Mouse (Mus musculus): ENCODE measurements at regions not wholly inside any gene's neighbourhood (a gene's known extent, or its start where the extent isn't known, plus 50 kb on each side); places are given as distances from the start of the nearest gene placed in this dataset.

DNA sequence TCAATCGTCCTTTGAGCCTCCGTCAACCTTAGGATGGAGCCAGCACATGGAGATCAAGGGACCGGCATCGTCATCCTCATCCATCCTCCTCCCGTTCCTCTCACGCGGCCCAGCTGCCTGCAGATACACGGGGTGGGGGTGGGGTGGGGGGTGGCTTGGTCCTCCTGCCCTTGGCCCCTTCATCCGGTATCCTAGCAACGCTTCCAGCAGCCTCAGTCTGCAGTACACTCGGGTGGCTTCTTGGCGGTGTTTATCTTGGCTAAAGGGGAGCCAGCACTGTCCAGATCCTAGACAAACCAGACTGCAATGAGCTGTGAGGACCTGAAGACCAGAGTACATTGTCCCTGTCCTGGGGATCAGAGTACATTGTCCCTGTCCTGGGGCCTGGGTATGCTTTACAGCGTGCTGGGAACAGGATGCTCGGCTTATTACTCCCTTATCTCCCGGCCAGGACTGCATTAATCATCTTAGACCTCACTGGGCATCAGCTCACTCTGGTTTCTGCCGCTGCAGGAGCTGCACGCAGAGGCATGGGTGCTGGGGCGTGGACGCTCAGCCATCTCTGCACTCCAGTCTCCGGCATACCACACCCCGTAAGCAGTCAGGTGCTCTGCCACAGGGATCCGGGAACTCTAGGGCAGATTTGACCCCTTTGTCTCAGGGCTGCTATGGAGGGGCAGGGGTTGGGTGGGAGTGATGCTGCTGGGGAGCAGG, 219.7 kb upstream of the Kcnab2 start:
- TF ChIP-seq CTCF (IDR thresholded peaks at IDR 0.05; ENCODE audit: extremely low read depth, insufficient read length, insufficient replicate concordance, low read depth, low read length), result no peak
- no peak for TF ChIP-seq POLR2A (IDR thresholded peaks at IDR 0.05; ENCODE audit: low read depth, low read length)
- H3K36me3 ChIP-seq (ENCODE audit: control insufficient read depth, insufficient read depth, low read length), result no peaks in the 10 kb centered on the region
- H3K4me1 ChIP-seq (ENCODE audit: control insufficient read depth, insufficient read depth, insufficient read length, low read length), result no peaks in the 10 kb centered on the region
- no peak overlapping the region for H3K27ac ChIP-seq (ENCODE audit: insufficient read depth, low read depth, low read length)
- no peak overlapping the region for H3K4me3 ChIP-seq (ENCODE audit: low read depth, low read length)
- no peaks in the 10 kb centered on the region for H3K27me3 ChIP-seq (ENCODE audit: control insufficient read depth, insufficient read depth, low read length)
- WGBS, result 23% methylated on average over 22 of the region's 22 CpGs

DNA sequence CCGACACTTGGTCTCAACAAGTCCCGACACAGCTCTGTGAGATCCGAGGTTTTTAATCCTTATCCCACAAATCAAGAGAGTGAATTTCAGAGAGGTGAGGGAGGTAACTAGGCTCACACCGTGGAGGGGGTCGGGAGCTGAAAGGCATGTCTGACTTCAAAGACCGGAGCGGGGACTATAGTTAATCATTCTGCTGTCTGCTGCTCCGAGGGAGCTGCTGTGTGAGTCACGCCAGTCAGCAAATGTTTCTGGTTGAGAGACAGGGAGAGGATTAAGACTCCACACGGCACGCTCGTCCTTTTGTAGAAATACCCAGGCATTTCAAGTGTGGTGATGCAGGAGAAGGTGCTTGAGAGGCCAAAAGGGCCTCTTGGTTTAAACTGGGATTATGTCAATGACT, 214.1 kb upstream of the Kcnab2 start:
- Histone ChIP-seq H3K36me3 (ENCODE audit: control insufficient read depth, insufficient read depth, low read length) (no peaks in the 10 kb centered on the region), H3K27ac (ENCODE audit: insufficient read depth, low read depth, low read length) (no peak overlapping the region), H3K4me1 (ENCODE audit: control insufficient read depth, insufficient read depth, insufficient read length, low read length) (no peaks in the 10 kb centered on the region), H3K27me3 (ENCODE audit: control insufficient read depth, insufficient read depth, low read length) (no peaks in the 10 kb centered on the region), H3K4me3 (ENCODE audit: low read depth, low read length) (no peak overlapping the region)
- TF ChIP-seq POLR2A (IDR thresholded peaks at IDR 0.05; ENCODE audit: low read depth, low read length) (no peak), CTCF (IDR thresholded peaks at IDR 0.05; ENCODE audit: extremely low read depth, insufficient read length, insufficient replicate concordance, low read depth, low read length) (no peak)
- 34% methylated on average over 12 of the region's 12 CpGs for WGBS

DNA sequence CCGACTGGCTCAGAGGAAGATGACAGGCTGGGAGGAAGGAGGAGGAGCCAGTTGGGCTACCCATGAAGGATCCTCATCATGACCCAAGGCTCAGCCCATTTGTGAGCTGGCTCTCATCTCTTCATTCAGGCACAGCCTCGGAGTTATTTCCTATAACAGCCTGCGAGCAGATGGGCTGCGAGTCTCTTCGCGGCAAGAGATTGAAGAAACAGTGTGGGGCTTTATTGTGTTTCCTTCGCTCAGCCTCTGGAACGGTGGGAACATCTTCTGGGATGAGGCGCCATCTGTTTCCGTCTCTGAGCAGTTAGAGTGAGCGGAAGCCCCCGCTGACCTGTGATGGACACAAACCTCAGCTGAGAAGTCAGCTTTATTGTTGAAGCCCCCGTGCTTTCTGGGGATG, 213.6 kb upstream of the Kcnab2 start:
- no peak for TF ChIP-seq POLR2A (IDR thresholded peaks at IDR 0.05; ENCODE audit: low read depth, low read length)
- TF ChIP-seq CTCF (IDR thresholded peaks at IDR 0.05; ENCODE audit: extremely low read depth, insufficient read length, insufficient replicate concordance, low read depth, low read length), result no peak
- no peaks in the 10 kb centered on the region for H3K36me3 ChIP-seq (ENCODE audit: control insufficient read depth, insufficient read depth, low read length)
- H3K27me3 ChIP-seq (ENCODE audit: control insufficient read depth, insufficient read depth, low read length), result no peaks in the 10 kb centered on the region
- no peak overlapping the region for H3K4me3 ChIP-seq (ENCODE audit: low read depth, low read length)
- no peaks in the 10 kb centered on the region for H3K4me1 ChIP-seq (ENCODE audit: control insufficient read depth, insufficient read depth, insufficient read length, low read length)
- WGBS, result 85% methylated on average over 13 of the region's 13 CpGs
- H3K27ac ChIP-seq (ENCODE audit: insufficient read depth, low read depth, low read length), result no peak overlapping the region

DNA sequence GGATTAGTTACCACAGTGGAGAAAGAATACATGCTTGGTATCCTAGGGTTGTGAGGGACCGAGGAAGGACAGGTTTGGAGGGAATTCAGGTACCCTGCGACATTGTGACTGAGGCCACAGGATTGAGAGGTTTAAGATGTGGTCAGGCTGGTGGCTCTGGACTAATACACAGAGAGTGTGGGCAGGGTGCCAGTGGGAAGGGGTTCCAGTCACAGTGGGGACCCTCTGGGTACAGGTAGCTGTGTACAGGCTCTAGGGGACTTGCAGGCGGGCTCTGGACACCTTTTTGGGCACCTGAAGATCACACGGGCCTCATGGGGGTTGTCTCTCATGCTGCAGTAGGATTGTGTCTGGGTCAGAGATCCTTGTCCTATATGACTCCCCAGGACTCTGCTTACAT, 213.1 kb upstream of the Kcnab2 start:
- Histone ChIP-seq H3K27ac (ENCODE audit: insufficient read depth, low read depth, low read length) (no peak overlapping the region), H3K4me1 (ENCODE audit: control insufficient read depth, insufficient read depth, insufficient read length, low read length) (no peaks in the 10 kb centered on the region), H3K4me3 (ENCODE audit: low read depth, low read length) (no peak overlapping the region), H3K27me3 (ENCODE audit: control insufficient read depth, insufficient read depth, low read length) (no peaks in the 10 kb centered on the region), H3K36me3 (ENCODE audit: control insufficient read depth, insufficient read depth, low read length) (no peaks in the 10 kb centered on the region)
- TF ChIP-seq CTCF (IDR thresholded peaks at IDR 0.05; ENCODE audit: extremely low read depth, insufficient read length, insufficient replicate concordance, low read depth, low read length), result no peak
- no peak for TF ChIP-seq POLR2A (IDR thresholded peaks at IDR 0.05; ENCODE audit: low read depth, low read length)
- 84% methylated on average over 4 of the region's 4 CpGs for WGBS

DNA sequence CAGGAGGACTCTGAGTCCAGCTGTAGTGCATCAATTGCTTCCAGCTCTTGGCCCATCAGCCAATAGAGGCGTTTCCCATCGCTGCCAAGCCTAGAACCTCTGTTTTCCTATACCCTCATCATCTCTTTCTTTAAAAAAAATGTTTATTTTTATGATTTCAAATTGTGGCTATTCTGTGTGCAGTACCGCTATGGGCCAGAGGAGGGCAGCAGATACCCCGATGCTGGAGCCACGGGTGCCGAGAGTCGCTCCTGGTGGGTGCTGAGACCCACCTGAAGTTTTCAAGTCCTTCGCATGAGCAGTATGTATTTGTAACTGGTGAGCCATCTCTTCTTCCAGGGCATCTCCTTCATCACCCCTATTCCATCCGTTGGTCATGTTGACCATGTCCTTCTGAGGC, 212.2 kb upstream of the Kcnab2 start:
- Histone ChIP-seq H3K36me3 (ENCODE audit: control insufficient read depth, insufficient read depth, low read length) (no peaks in the 10 kb centered on the region), H3K27me3 (ENCODE audit: control insufficient read depth, insufficient read depth, low read length) (no peaks in the 10 kb centered on the region), H3K4me3 (ENCODE audit: low read depth, low read length) (no peak overlapping the region), H3K27ac (ENCODE audit: insufficient read depth, low read depth, low read length) (no peak overlapping the region), H3K4me1 (ENCODE audit: control insufficient read depth, insufficient read depth, insufficient read length, low read length) (no peaks in the 10 kb centered on the region)
- WGBS, result 78% methylated on average over 9 of the region's 9 CpGs
- TF ChIP-seq POLR2A (IDR thresholded peaks at IDR 0.05; ENCODE audit: low read depth, low read length) (no peak), CTCF (IDR thresholded peaks at IDR 0.05; ENCODE audit: extremely low read depth, insufficient read length, insufficient replicate concordance, low read depth, low read length) (no peak)

DNA sequence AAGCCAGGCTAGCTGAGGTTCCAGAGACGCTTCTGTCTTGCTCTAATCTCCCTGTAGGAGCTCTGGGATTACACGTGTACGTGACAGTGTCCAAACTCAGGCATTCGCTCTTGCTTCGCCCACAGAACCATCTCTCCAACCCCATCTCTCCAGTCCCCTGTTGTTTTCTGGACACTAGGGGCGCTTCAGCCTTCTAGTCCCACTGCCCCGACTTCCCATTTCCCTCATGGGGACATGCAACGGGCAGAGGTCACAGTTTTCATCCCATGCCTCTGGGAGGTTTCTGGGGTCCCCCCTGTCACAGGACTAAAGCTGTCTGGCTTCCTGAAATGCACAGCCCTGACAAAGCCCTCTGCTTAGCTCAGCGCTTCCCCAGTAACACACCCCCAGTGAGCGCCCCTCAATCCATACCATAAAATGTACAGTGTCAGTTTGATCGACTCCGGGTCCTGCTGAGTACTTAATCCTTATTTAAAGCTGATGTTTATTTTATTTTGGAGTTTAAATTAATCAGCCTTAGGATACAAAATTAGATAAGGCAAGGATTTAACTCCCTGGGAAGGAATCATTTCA, 208.9 kb upstream of the Kcnab2 start:
- Histone ChIP-seq H3K27me3 (ENCODE audit: control insufficient read depth, insufficient read depth, low read length) (no peaks in the 10 kb centered on the region), H3K4me3 (ENCODE audit: low read depth, low read length) (no peak overlapping the region), H3K4me1 (ENCODE audit: control insufficient read depth, insufficient read depth, insufficient read length, low read length) (no peaks in the 10 kb centered on the region), H3K36me3 (ENCODE audit: control insufficient read depth, insufficient read depth, low read length) (no peaks in the 10 kb centered on the region), H3K27ac (ENCODE audit: insufficient read depth, low read depth, low read length) (no peak overlapping the region)
- TF ChIP-seq POLR2A (IDR thresholded peaks at IDR 0.05; ENCODE audit: low read depth, low read length) (no peak), CTCF (IDR thresholded peaks at IDR 0.05; ENCODE audit: extremely low read depth, insufficient read length, insufficient replicate concordance, low read depth, low read length) (no peak)
- WGBS, result 60% methylated on average over 12 of the region's 12 CpGs

DNA sequence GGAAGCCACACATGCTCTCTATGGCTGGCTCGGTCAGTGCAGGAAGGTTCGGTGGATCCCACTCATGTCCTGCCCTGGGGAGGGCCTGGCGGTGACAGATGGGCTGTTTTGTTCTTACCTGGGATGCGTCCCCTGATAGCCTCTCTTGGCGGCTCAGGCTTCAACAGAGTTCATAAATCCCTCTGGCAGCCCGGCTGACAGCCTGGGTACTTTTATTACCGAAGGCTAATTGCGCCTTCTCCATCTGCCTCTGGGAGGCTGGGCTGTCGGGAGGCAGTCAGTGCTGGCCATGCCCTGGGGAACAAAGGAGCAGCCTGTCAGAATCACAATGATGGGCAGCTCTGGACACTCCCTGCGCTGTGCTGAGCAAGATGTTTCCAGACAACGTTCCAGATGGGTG, 196.5 kb upstream of the Kcnab2 start:
- Histone ChIP-seq H3K27ac (ENCODE audit: insufficient read depth, low read depth, low read length) (no peak overlapping the region), H3K4me1 (ENCODE audit: control insufficient read depth, insufficient read depth, insufficient read length, low read length) (no peaks in the 10 kb centered on the region), H3K27me3 (ENCODE audit: control insufficient read depth, insufficient read depth, low read length) (no peaks in the 10 kb centered on the region), H3K4me3 (ENCODE audit: low read depth, low read length) (no peak overlapping the region), H3K36me3 (ENCODE audit: control insufficient read depth, insufficient read depth, low read length) (no peaks in the 10 kb centered on the region)
- no peak for TF ChIP-seq CTCF (IDR thresholded peaks at IDR 0.05; ENCODE audit: extremely low read depth, insufficient read length, insufficient replicate concordance, low read depth, low read length)
- no peak for TF ChIP-seq POLR2A (IDR thresholded peaks at IDR 0.05; ENCODE audit: low read depth, low read length)
- 29% methylated on average over 11 of the region's 11 CpGs for WGBS
